Mouse (Mus musculus): ENCODE results near the gene Rbm38.

DNA sequence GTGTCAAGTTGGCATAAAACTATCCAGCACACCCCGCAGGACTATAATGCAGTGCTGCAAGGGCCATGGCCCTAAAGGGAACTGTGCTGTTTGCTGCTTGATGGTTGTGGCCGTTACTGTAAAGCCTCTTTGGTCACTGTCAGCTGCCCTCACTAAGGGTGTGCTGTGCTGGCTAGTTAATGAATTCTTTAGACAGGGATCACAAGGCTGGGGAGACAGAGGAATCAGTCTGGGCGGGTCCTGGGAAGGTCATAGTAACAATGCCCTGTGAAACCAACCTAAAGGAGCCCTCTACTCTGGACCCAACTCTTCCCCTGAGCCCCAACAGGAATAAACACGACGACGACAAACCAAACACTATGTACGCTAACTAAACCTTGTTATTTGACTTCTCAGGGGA is 21.8 kb upstream of the Rbm38 start:
- no peak for TF ChIP-seq CTCF (IDR thresholded peaks at IDR 0.05; ENCODE audit: low read depth)
- no peak for TF ChIP-seq EP300 (IDR thresholded peaks at IDR 0.05; ENCODE audit: low read depth)

All from liver, postnatal 0 days (tissue).